Mouse (Mus musculus): ENCODE measurements around the gene Parp6.

Parp6 gene

GRCm38 (mm10) chr9:59616622-59617306, at the start of gene Parp6:
Gene Parp6, plus strand, starts transcription at chr9:59617284.
- peak; percentile 100 for DNase-seq

GRCm38 (mm10) chr9:59571852-59572251, 45.2 kb upstream of the Parp6 start:
- DNase-seq: no peak

GRCm38 (mm10) chr9:59577401-59577800, 39.7 kb upstream of the Parp6 start:
- no peak for DNase-seq

- peak; percentile 93 for DNase-seq
Measured at GRCm38 (mm10) chr9:59577844-59578504, 39.1 kb upstream of the Parp6 start, which contains the start of gene Celf6. Gene Celf6, plus strand, starts transcription at chr9:59577917.

GRCm38 (mm10) chr9:59578505-59578867, 38.6 kb upstream of the Parp6 start:
- DNase-seq: no peak

GRCm38 (mm10) chr9:59584871-59585308, 32.2 kb upstream of the Parp6 start:
- DNase-seq: peak; percentile 79

GRCm38 (mm10) chr9:59588252-59588651, 28.8 kb upstream of the Parp6 start:
- DNase-seq: peak; percentile 26

- DNase-seq: peak; percentile 74
Measured at GRCm38 (mm10) chr9:59588710-59589671, 28.1 kb upstream of the Parp6 start.

- DNase-seq: peak; percentile 69
Measured at GRCm38 (mm10) chr9:59589703-59590439, 27.2 kb upstream of the Parp6 start.

- DNase-seq: no peak
Measured at GRCm38 (mm10) chr9:59601661-59602060, 15.4 kb upstream of the Parp6 start.

- DNase-seq: no peak
Measured at GRCm38 (mm10) chr9:59605967-59606366, 11.1 kb upstream of the Parp6 start.

GRCm38 (mm10) chr9:59610950-59611349, 6.1 kb upstream of the Parp6 start:
- DNase-seq: no peak

GRCm38 (mm10) chr9:59615797-59616196, 1.3 kb upstream of the Parp6 start:
- DNase-seq: no peak

- DNase-seq: no peak
Measured at GRCm38 (mm10) chr9:59617307-59617973, 356 bp downstream of the Parp6 start.

GRCm38 (mm10) chr9:59638372-59638771, 21.3 kb downstream of the Parp6 start:
- no peak for DNase-seq

GRCm38 (mm10) chr9:59639936-59640335, 22.9 kb downstream of the Parp6 start:
- DNase-seq: no peak

GRCm38 (mm10) chr9:59641320-59641719, 24.2 kb downstream of the Parp6 start:
- no peak for DNase-seq

- no peak for DNase-seq
Measured at GRCm38 (mm10) chr9:59649911-59650310, 32.8 kb downstream of the Parp6 start.

GRCm38 (mm10) chr9:59653371-59653770, 36.3 kb downstream of the Parp6 start:
- DNase-seq: no peak

- no peak for DNase-seq
Measured at GRCm38 (mm10) chr9:59654450-59654983, 37.4 kb downstream of the Parp6 start.

GRCm38 (mm10) chr9:59655958-59656634, 39.0 kb downstream of the Parp6 start, which contains the start of gene Pkm:
Gene Pkm, plus strand, starts transcription at chr9:59656368.
- peak; percentile 94 for DNase-seq

All from right cerebral cortex, postnatal 25 days (tissue).